Mouse (Mus musculus): ENCODE results near the gene Nxnl2.

- TF ChIP-seq CTCF (IDR thresholded peaks at IDR 0.05; ENCODE audit: insufficient read depth, low read length) (no peak), POLR2A (IDR thresholded peaks at IDR 0.05; ENCODE audit: borderline replicate concordance, extremely low read depth, low read depth, low read length) (no peak)
Measured at GRCm38 (mm10) chr13:51166711-51167110, 4.1 kb upstream of the Nxnl2 start.

Data from lung, adult 2 months (tissue).